Mouse (Mus musculus) embryonic fibroblast, embryonic 13.5 days (primary cell): Measurements from ENCODE around the gene Gm20388. TPM values are rescaled to one million over a fixed set of nuclear protein-coding genes. Genes with fewer than 3 reads are reported as not detected.

Source experiments
- H3K27ac ChIP-seq: 2 replicates; pipeline ENCODE4 v1.5.1; 2012; ENCODE audit warnings: low read length, control low read depth, inconsistent platforms; ENCODE audit not compliant: insufficient read depth
- H3K4me1 ChIP-seq: 2 replicates; pipeline ENCODE4 v1.6.1; 2011; ENCODE audit warnings: low read length; ENCODE audit not compliant: control insufficient read depth, insufficient read depth
- H3K4me3 ChIP-seq: 2 replicates; pipeline ENCODE4 v1.5.1; 2011; ENCODE audit warnings: mild to moderate bottlenecking, control low read depth, low read length; ENCODE audit not compliant: insufficient read depth
- CTCF ChIP-seq: IDR thresholded peaks from 2 replicates; pipeline ENCODE4 v1.5.1; 2011; ENCODE audit warnings: mild to moderate bottlenecking, control low read depth, low read length, moderate library complexity, borderline replicate concordance; ENCODE audit not compliant: insufficient read depth
- POLR2A ChIP-seq: IDR thresholded peaks from 2 replicates; pipeline ENCODE4 v1.6.1; 2011; ENCODE audit warnings: low read depth, mild to moderate bottlenecking, control low read depth, low read length, moderate library complexity
- polyA plus RNA-seq: library from polyadenylated mRNA; stranded (reverse); fragments of >200 nt; gene quantifications from 2 replicates; pipeline ENCODE4 v1.2.4, GENCODE M21; 2011; ENCODE audit warnings: low read depth; ENCODE audit not compliant: missing spikeins, insufficient read length

Gm20388 gene
- polyA plus RNA-seq, 1 experiment, result 82.8 TPM

DNA sequence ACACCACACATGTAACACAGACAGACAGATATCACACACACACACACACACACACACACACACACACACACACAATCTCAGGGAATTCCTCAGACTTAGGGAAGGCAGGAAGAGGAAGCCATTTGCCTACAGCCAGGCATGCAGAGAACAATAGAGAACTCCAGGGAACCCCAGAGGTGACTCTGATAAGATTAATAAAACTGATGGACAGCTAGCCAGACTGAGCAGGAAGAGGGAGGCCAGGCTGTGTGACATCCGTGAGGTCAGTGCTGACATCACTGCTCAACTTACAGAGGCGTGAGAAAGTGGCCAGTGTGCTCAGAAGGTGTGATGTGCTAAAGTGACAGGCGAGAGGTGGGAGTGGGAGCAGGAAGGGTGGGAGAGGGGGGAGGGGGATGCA is 1290.3 kb downstream of the Gm20388 start:
- Histone ChIP-seq H3K27ac (no peak overlapping the region), H3K4me3 (no peak overlapping the region), H3K4me1 (0 out of 2 replicates have a peak, but pooled peaks cover 2% of the 10 kb centered on the region)
- no peak for TF ChIP-seq POLR2A
- TF ChIP-seq CTCF, result no peak

DNA sequence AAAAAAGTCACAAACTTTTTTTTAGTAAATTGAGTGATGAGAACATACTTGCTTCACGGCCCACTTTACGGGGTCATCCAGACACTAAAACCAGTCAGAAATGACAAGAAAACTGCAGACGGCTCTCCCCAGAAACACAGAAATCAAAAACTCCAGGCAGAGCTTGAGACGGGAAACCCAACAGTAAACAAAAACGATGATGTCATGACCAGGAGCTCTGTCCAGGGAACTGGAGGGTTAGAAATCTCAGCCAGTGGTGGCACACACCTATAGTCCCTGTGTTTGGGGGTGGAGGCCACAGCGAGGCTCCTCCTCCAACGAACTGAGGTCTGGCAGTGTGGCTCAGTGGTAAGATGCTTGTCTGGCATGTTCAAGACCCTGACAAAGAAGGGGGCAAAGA is 1291.0 kb downstream of the Gm20388 start:
- Histone ChIP-seq H3K4me3 (no peak overlapping the region), H3K4me1 (no peaks in the 10 kb centered on the region), H3K27ac (no peak overlapping the region)
- TF ChIP-seq POLR2A (no peak), CTCF (no peak)

DNA sequence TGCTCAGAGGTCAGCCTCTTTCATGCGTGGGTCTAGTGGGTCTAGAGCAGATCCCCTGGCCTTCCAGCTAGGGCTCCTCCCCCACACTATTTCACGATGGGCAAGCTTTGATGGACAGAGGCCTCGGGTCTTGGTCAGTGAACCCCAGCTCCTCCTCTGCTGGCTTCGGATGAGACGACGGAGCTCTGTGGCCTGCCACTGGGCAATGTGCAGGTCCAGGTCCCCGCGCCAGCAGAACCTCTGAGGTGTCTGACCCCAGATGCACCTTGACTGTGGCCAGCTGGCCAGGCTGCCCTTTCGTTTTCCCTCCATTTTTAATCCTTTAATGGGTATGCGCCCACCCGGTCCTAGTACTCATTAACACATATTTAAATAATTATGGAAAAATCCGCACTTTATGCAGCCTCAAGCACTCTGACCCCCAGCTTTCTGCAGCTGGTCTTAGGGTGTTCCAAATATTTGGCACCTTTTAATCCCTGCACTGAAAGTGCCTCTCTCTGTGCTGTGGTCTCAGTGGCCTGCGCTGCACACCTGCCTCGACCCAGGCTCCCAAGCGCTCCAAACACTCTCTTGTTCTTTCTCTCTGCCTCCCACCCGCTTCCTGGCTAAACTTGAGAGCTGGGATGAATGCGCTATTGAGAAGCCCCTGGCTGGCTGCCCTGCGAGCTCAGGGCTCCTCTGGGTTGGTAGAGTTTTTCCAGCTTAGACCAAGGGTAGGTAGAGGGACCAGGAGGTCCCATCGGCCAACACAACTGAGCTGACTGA is 1293.2 kb downstream of the Gm20388 start:
- Histone ChIP-seq H3K4me3 (no peak overlapping the region), H3K27ac (no peak overlapping the region), H3K4me1 (no peaks in the 10 kb centered on the region)
- no peak for TF ChIP-seq POLR2A
- no peak for TF ChIP-seq CTCF

DNA sequence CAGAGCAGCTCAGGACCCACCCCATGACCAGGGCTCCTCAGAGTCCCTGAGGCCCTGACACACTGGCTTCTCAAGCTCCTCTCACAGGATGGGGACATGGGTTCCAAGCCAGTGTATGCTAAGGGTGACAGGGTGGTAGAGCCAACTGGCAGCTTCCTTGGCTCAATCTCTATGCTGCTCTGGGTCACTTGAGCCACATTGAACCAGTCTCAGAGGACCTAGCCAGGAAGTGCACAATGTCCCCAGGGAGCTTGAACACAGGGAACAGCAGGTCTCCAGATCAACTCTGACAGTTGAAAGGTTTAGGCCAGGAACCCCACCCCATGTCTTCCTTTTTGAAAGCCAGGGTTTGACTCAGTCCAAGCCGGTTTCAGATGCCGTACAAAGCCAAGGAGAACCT is 1296.5 kb downstream of the Gm20388 start:
- H3K27ac ChIP-seq, result no peak overlapping the region
- H3K4me1 ChIP-seq, result no peaks in the 10 kb centered on the region
- no peak for TF ChIP-seq POLR2A
- no peak for TF ChIP-seq CTCF
- no peak overlapping the region for H3K4me3 ChIP-seq

DNA sequence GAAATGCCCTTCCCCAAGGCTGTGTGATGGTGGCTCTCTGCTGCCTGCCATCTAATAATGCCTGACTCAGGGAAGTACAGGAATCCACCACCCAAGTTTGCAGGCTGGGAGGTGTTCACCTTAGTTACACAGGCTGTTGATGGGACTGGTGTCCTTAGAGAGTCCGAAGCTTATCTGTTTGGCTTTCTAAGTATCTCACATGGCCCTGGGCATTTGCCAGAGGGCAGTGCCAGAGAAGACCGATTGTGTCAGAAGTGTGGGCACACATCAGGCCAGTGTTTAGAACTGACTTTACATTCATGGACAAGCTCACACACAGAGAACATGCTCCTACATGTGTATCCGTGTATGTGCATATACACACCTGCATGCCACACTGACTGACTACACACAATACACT is 1300.0 kb downstream of the Gm20388 start:
- H3K4me1 ChIP-seq, result no peaks in the 10 kb centered on the region
- no peak for TF ChIP-seq CTCF
- TF ChIP-seq POLR2A, result no peak
- no peak overlapping the region for H3K4me3 ChIP-seq
- no peak overlapping the region for H3K27ac ChIP-seq

DNA sequence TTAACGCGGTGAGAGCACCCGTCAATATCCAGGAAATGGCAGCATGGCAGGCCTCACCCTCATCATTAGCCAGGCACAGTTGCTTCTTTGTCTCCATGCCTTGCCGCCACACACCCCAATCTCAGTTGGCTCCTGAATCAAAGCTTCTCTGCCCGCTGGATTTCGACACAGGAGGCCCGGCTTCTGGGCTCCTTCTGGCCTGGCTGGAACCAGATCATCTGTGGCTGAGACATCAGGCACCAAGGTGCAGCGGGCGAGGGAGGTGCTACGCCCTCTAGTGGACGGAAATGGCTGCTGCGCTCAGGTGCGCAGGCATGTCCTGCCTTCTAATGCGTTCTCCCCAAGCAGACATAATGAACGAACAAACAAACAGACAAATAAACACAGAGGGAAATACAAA is 1302.6 kb downstream of the Gm20388 start:
- Histone ChIP-seq H3K27ac (no peak overlapping the region), H3K4me3 (no peak overlapping the region), H3K4me1 (no peaks in the 10 kb centered on the region)
- TF ChIP-seq CTCF (peak; percentile 89; the same call in 1 of the 2 replicates), POLR2A (no peak)

DNA sequence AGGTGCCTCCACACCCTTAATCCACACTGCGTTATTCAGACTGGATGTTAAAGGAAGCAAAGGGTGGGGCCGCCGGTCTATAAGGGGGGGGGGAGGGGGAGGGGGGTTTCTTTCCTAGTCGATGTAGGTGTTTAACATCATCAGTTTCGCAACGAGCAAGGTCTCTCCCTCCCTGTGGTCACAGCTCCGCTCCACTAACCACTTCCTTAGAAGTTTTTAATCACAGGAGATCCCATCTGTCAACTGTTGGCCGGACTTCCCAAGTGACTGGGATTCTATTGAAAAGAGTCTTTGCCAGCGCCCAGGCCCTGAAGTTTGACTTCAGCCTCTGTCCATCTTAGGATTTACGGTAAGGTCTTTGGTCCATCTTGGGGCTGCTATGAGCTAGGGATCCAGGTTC is 1303.0 kb downstream of the Gm20388 start:
- TF ChIP-seq CTCF (no peak), POLR2A (no peak)
- Histone ChIP-seq H3K27ac (no peak overlapping the region), H3K4me1 (no peaks in the 10 kb centered on the region), H3K4me3 (no peak overlapping the region)

DNA sequence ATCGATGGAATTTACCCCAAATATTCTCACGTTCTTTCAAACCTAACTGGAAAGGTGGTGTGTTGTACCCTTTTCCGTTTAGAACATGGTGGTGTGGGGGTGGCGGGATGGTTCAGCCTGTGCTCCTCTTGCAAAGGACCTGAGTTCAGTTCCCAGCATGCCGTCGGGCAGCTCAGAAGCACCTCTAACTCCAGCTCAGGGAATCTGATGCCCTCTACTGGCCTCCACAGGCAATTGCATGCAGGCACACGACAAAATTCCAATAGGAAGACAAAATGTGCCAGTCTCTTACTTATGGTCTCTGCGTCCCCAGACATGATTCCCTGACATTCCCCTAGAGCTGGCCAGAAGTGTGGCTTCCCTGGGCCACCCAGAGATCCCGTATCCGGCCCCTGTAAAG is 1304.3 kb downstream of the Gm20388 start:
- H3K4me1 ChIP-seq, result no peaks in the 10 kb centered on the region
- no peak overlapping the region for H3K4me3 ChIP-seq
- no peak overlapping the region for H3K27ac ChIP-seq
- TF ChIP-seq POLR2A (no peak), CTCF (no peak)

DNA sequence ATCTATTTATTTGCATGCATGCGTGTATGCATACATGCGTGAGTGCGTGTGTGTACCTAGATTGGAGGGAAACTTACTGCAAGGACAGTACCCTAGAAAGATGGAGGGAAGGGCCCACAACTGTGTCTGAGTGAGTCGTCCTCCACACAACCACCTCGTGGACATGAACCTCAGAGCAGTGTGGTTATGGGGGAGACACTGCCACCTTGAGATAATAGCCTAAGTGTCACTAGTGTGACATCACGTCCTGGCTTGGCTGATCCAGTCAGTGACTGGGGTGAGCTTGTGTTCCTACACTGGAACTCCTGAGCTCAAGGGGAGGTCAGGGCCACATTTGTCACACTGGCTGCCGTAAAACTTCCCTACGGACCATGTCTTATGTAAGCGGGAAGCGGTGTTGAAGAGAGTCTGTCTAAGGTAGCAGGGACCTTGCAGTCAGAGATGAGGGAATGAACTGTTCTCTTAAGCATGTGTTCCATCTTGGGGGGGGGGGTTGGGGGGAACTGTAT is 1305.9 kb downstream of the Gm20388 start:
- no peak overlapping the region for H3K27ac ChIP-seq
- TF ChIP-seq CTCF (no peak), POLR2A (no peak)
- H3K4me3 ChIP-seq, result no peak overlapping the region
- no peaks in the 10 kb centered on the region for H3K4me1 ChIP-seq

DNA sequence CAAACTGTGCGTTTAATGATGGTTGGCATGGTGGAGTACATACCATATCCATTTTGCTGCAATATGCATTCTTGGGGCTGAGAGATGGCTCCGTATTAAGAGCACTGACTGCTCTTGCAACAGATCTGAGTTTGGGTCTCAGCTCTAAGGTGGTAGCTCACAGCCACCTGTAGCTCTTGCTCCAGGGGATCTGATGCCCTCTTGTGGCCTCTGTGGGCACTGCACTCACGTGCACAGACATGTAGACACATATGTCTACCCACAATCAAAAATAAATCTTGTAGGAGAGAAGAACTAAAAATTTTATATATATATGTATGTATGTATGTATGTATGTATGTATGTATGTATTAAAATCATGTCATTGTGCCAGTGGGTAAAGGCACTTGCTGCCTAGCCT is 1307.8 kb downstream of the Gm20388 start:
- Histone ChIP-seq H3K27ac (no peak overlapping the region), H3K4me1 (no peaks in the 10 kb centered on the region), H3K4me3 (no peak overlapping the region)
- TF ChIP-seq CTCF (0 out of 2 replicates have a peak, but pooled peaks have one; percentile 39), POLR2A (no peak)
